Mouse (Mus musculus) heart, adult 2 months (tissue): Measurements from ENCODE around the gene Unc45b. TPM values are rescaled to one million over a fixed set of nuclear protein-coding genes. Genes with fewer than 3 reads are reported as not detected.

Experiments
- DNase-seq, 2 experiments: peaks; one replicate each; pipeline ENCODE4 v3.0.0; 2021
- H3K27ac ChIP-seq: fragments of 200-600 bp; 2 replicates; pipeline ENCODE4 v1.8.1; 2022
- H3K27me3 ChIP-seq: fragments of 200-500 bp; 2 replicates; pipeline ENCODE4 v1.6.1; 2012; ENCODE audit warnings: mild to moderate bottlenecking, low read length, inconsistent platforms, mixed read lengths; ENCODE audit not compliant: control insufficient read depth, insufficient read depth
- H3K36me3 ChIP-seq: fragments of 200-500 bp; 2 replicates; pipeline ENCODE4 v1.6.1; 2012; ENCODE audit warnings: low read length, inconsistent platforms; ENCODE audit not compliant: control insufficient read depth, insufficient read depth
- H3K4me1 ChIP-seq: fragments of 200-500 bp; 2 replicates; pipeline ENCODE4 v1.6.1; 2011; ENCODE audit warnings: low read length; ENCODE audit not compliant: control insufficient read depth, insufficient read depth
- H3K4me3 ChIP-seq: fragments of 200-600 bp; 2 replicates; pipeline ENCODE4 v1.8.1; 2022
- H3K79me2 ChIP-seq: fragments of 200-500 bp; replicated peaks from 2 replicates; pipeline ENCODE4 v1.6.1; 2012; ENCODE audit warnings: mild to moderate bottlenecking, inconsistent platforms, low read length, moderate library complexity, mixed read lengths; ENCODE audit not compliant: control insufficient read depth, insufficient read depth
- H3K9ac ChIP-seq: fragments of 200-500 bp; 2 replicates; pipeline ENCODE4 v1.6.1; 2012; ENCODE audit warnings: low read depth, mild to moderate bottlenecking, control low read depth, inconsistent platforms, low read length, mixed read lengths
- CTCF ChIP-seq: fragments of 200-600 bp; IDR thresholded peaks from 2 replicates; pipeline ENCODE4 v1.8.1; 2022; ENCODE audit warnings: antibody characterized with exemption, mild to moderate bottlenecking, moderate library complexity
- EP300 ChIP-seq: fragments of 200-500 bp; IDR thresholded peaks from 2 replicates; pipeline ENCODE4 v1.6.1; 2011; ENCODE audit warnings: low read depth, low read length, control low read depth; ENCODE audit not compliant: insufficient read depth
- POLR2A ChIP-seq: fragments of 200-500 bp; IDR thresholded peaks from 2 replicates; pipeline ENCODE4 v1.6.1; 2011; ENCODE audit warnings: mild to moderate bottlenecking, low read depth, low read length, control low read depth; ENCODE audit not compliant: insufficient read depth
- WGBS: fragments of 180-500 bp; shearing (Covaris S2); methylation state at CpG from one replicate; pipeline ENCODE4 v1.1.7; 2018; 5-methylcytosine and 5-hydroxymethylcytosine counted together
- intact Hi-C: fragments of 180-260 bp; cut with DNase I; formaldehyde crosslinking; loops from one replicate; pipeline ENCODE4 v1.15.1; 2025
- long read RNA-seq: library from polyadenylated mRNA; stranded (forward); transcript quantifications from one replicate; pipeline ENCODE4 v2.0.0, GENCODE M21; 2021
- polyA plus RNA-seq: library from polyadenylated mRNA; depleted of rRNA; stranded (reverse); fragments of >200 nt; gene quantifications from 2 replicates; pipeline ENCODE4 v1.2.3, GENCODE M21; 2012; rRNA removed
- total RNA-seq, 2 experiments: library from RNA; stranded (reverse); gene quantifications; 2 replicates each; pipeline ENCODE4 v1.2.3; 2021

Gene Unc45b
- total RNA-seq (100 to 1,000 TPM; 167 to 190 TPM), polyA plus RNA-seq (107 and 159 TPM in 2 replicates)
- long read RNA-seq, transcript Unc45b-201 (20 exons, 3,549 nt), result major isoform, 163 of 229 reads
- long read RNA-seq, partial matches to known transcripts, result 18 of 229 reads
- long read RNA-seq, other reads (novel, unspliced or antisense), result 48 of 229 reads

GRCm38 (mm10) chr11:82910250-82910649 lies at the start of gene Unc45b:
TSS of gene Unc45b (plus strand) at chr11:82910550.
- DNase-seq, result no peak
- H3K4me1 ChIP-seq, result peaks cover 7% of the 10 kb centered on the region
- no peaks in the 10 kb centered on the region for H3K36me3 ChIP-seq
- H3K9ac ChIP-seq, result peak within 1 kb of the TSS; percentile 78
- intact Hi-C loops, result loop anchor here (5.0 to 10.0 kb wide), 2 partner anchors 132 to 385 kb away; partner anchors contain the start of gene Ap2b1
- 62% methylated on average over 4 of the region's 4 CpGs for WGBS
- H3K79me2 ChIP-seq, result peaks cover 2% of the 10 kb centered on the region; the same call in 1 of the 2 replicates
- peak within 1 kb of the TSS; percentile 50 for H3K4me3 ChIP-seq
- no peaks in the 10 kb centered on the region for H3K27me3 ChIP-seq
- peak within 1 kb of the TSS; percentile 94 for H3K27ac ChIP-seq
- TF ChIP-seq CTCF (no peak), EP300 (no peak), POLR2A (no peak)

DNA sequence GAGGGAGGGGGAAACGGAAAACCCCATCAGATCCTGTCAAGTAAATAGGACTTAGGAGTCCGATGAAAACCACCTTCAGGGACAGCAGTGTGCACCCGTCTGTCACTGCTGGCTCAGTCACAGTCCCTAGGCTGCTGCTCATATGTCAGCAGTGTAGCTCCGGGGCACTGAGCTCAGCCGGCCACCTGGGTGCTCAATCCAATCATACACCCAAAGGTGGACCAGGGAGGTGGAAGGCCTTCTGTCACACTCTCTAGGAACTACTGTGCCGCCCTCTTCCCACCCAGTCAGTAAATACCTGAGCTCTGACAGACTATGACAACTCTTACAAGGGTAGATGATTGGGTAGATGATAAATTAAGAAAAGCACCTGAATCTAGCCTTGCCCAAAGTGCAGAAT lies 49.6 kb upstream of the Unc45b start:
- Histone ChIP-seq H3K36me3 (no peaks in the 10 kb centered on the region; the same call in 1 of the 2 replicates), H3K4me1 (peaks cover 4% of the 10 kb centered on the region), H3K27me3 (no peaks in the 10 kb centered on the region), H3K9ac (no peak overlapping the region), H3K27ac (no peak overlapping the region), H3K4me3 (no peak overlapping the region), H3K79me2 (0 out of 2 replicates have a peak, but pooled peaks cover 1% of the 10 kb centered on the region)
- no peak for DNase-seq
- intact Hi-C loops, result no loop called here
- no peak for TF ChIP-seq EP300
- TF ChIP-seq CTCF, result no peak
- no peak for TF ChIP-seq POLR2A
- WGBS, result 84% methylated on average over 6 of the region's 6 CpGs

GRCm38 (mm10) chr11:82861558-82861957 lies 48.8 kb upstream of the Unc45b start:
- WGBS, result 52% methylated on average over 8 of the region's 8 CpGs
- no peak overlapping the region for H3K4me3 ChIP-seq
- H3K9ac ChIP-seq, result no peak overlapping the region
- no peak overlapping the region for H3K27ac ChIP-seq
- H3K4me1 ChIP-seq, result peaks cover 4% of the 10 kb centered on the region
- no peak for TF ChIP-seq EP300
- no peak for TF ChIP-seq CTCF
- intact Hi-C loops, result no loop called here
- no peaks in the 10 kb centered on the region for H3K36me3 ChIP-seq
- DNase-seq, result no peak
- 0 out of 2 replicates have a peak, but pooled peaks cover 1% of the 10 kb centered on the region for H3K79me2 ChIP-seq
- H3K27me3 ChIP-seq, result no peaks in the 10 kb centered on the region

DNA sequence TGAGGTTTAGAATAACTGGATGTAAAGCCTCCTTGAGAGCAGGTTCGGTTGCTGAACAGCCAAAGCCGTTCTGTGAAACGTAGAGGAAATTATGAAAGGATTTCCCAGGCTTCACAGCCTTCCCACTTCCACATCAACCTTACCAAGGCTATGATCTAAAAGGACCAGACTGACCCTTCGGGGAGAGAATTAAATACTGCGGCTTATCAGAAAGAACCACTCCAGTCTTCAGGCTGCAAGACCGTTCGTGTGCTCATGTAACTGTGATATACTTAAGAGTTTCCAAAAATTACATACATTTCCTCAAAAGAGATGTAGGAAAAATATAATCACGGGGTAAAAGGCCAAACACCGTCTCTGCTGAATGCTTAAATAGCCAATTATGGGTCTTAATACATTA lies 47.7 kb upstream of the Unc45b start:
- H3K9ac ChIP-seq, result no peak overlapping the region
- no peaks in the 10 kb centered on the region for H3K27me3 ChIP-seq
- no peak overlapping the region for H3K4me3 ChIP-seq
- 0 out of 2 replicates have a peak, but pooled peaks cover 1% of the 10 kb centered on the region for H3K79me2 ChIP-seq
- 86% methylated on average over 9 of the region's 9 CpGs for WGBS
- H3K36me3 ChIP-seq, result no peaks in the 10 kb centered on the region
- TF ChIP-seq EP300, result no peak
- TF ChIP-seq CTCF, result no peak
- no peak for TF ChIP-seq POLR2A
- H3K4me1 ChIP-seq, result peaks cover 2% of the 10 kb centered on the region
- no peak overlapping the region for H3K27ac ChIP-seq
- DNase-seq, result no peak
- intact Hi-C loops, result no loop called here

GRCm38 (mm10) chr11:82863059-82863458 lies 47.3 kb upstream of the Unc45b start:
- intact Hi-C loops, result no loop called here
- Histone ChIP-seq H3K79me2 (0 out of 2 replicates have a peak, but pooled peaks cover 1% of the 10 kb centered on the region), H3K4me1 (peaks cover 2% of the 10 kb centered on the region), H3K9ac (no peak overlapping the region), H3K27ac (no peak overlapping the region), H3K36me3 (no peaks in the 10 kb centered on the region), H3K27me3 (no peaks in the 10 kb centered on the region), H3K4me3 (no peak overlapping the region)
- TF ChIP-seq EP300, result no peak
- TF ChIP-seq POLR2A, result no peak
- TF ChIP-seq CTCF, result no peak
- 92% methylated on average over 2 of the region's 2 CpGs for WGBS
- no peak for DNase-seq

- TF ChIP-seq POLR2A, result no peak
- TF ChIP-seq EP300, result no peak
- TF ChIP-seq CTCF, result no peak
- no peak overlapping the region for H3K4me3 ChIP-seq
- 0 out of 2 replicates have a peak, but pooled peaks cover 1% of the 10 kb centered on the region for H3K79me2 ChIP-seq
- intact Hi-C loops, result no loop called here
- H3K36me3 ChIP-seq, result no peaks in the 10 kb centered on the region
- DNase-seq, result no peak
- no peak overlapping the region for H3K27ac ChIP-seq
- H3K27me3 ChIP-seq, result no peaks in the 10 kb centered on the region
- H3K9ac ChIP-seq, result no peak overlapping the region
- peaks cover 2% of the 10 kb centered on the region for H3K4me1 ChIP-seq
- 60% methylated on average over 4 of the region's 4 CpGs for WGBS
Measured at GRCm38 (mm10) chr11:82863488-82863931, 46.8 kb upstream of the Unc45b start.
